ENCODE assay signal across 16 mouse cellular contexts in genomic region chr17:79343334-79343946, GRCm38 (mm10). TPM values are rescaled to one million over a fixed set of nuclear protein-coding genes. Genes with fewer than 3 reads are reported as not detected.
A peak's percentile ranks its signal among the peaks of the same experiment; 100 is the strongest.
DNase-seq lines count a peak whose midpoint lies in the region; ATAC-seq and TF ChIP-seq lines count a peak whose summit lies in the region.
"Had no signal": no experiment of that assay in that cellular context is flagged by ENCODE, and none has a peak within 500 bp of the region (broad histone marks: within the 10 kb centered on the region; RNA-seq: fewer than 3 reads in every experiment).

No protein-coding gene starts in this region.

- no peaks in the 10 kb centered on the region for H3K9me3 ChIP-seq in ES-E14 (ENCODE audit: control insufficient read depth, insufficient read depth, low read depth, low read length)
- H3K9me3 ChIP-seq in liver, embryonic 14.5 days (ENCODE audit: control insufficient read depth, low read length), result no peaks in the 10 kb centered on the region

- H3K36me3 ChIP-seq in heart, adult 2 months (ENCODE audit: control insufficient read depth, insufficient read depth, low read length), result peaks cover 76% of the 10 kb centered on the region
- peaks cover 2% of the 10 kb centered on the region; the same call in 1 of the 2 replicates for H3K36me3 ChIP-seq in ES-E14 (ENCODE audit: control insufficient read depth, insufficient read depth, low read length, poor library complexity, severe bottlenecking)
- peaks cover 74% of the 10 kb centered on the region for H3K36me3 ChIP-seq in liver, embryonic 14.5 days (replicated peaks; ENCODE audit: control insufficient read depth, insufficient read depth, low read depth)

- no peak for TF ChIP-seq POLR2A in heart, adult 2 months (IDR thresholded peaks at IDR 0.05; ENCODE audit: insufficient read depth, low read depth, low read length)

- intact Hi-C loops in heart, adult 2 months (cut with DNase I), result no loop called here
- intact Hi-C loops in heart, postnatal 25 days (cut with DNase I), result no loop called here

- TF ChIP-seq CTCF in heart, adult 2 months (IDR thresholded peaks at IDR 0.05), result no peak
- no peak for TF ChIP-seq CTCF in liver, embryonic 14.5 days (IDR thresholded peaks at IDR 0.05; ENCODE audit: low read depth)
- no peak for TF ChIP-seq CTCF in layer of hippocampus, adult 2 months (conservative IDR thresholded peaks at IDR 0.05)

- peaks cover 2% of the 10 kb centered on the region for H3K79me2 ChIP-seq in heart, adult 2 months (replicated peaks; ENCODE audit: control insufficient read depth, insufficient read depth, low read length)

- 60% methylated on average over 5 of the region's 5 CpGs for WGBS in heart, adult 2 months
- 33% methylated on average over 5 of the region's 5 CpGs for WGBS in liver, embryonic 14.5 days (ENCODE audit: insufficient replicate concordance)

- H3K9ac ChIP-seq in heart, adult 2 months (ENCODE audit: low read depth, low read length), result no peak overlapping the region
- H3K9ac ChIP-seq in ES-E14 (ENCODE audit: insufficient read depth, low read depth, low read length, poor library complexity, severe bottlenecking), result no peak overlapping the region
- peak overlapping the region; percentile 42 for H3K9ac ChIP-seq in liver, embryonic 14.5 days (replicated peaks)

- H3K27me3 ChIP-seq in heart, adult 2 months (ENCODE audit: control insufficient read depth, insufficient read depth, low read length), result no peaks in the 10 kb centered on the region
- no peaks in the 10 kb centered on the region for H3K27me3 ChIP-seq in liver, embryonic 14.5 days (ENCODE audit: control insufficient read depth, insufficient read depth, low read length)

- no peak overlapping the region for H3K4me3 ChIP-seq in heart, adult 2 months
- H3K4me3 ChIP-seq in ES-E14 (ENCODE audit: insufficient read depth in 1 of 2, low read depth in 1 of 2, low read length in 2 of 2, poor library complexity in 1 of 2, severe bottlenecking in 1 of 2), result no peak overlapping the region
- H3K4me3 ChIP-seq in liver, embryonic 14.5 days (ENCODE audit: insufficient read depth in 1 of 2, low read depth in 2 of 2, low read length in 2 of 2), result peak overlapping the region in 1 of 2 experiments; percentile 34; a peak in 2 of 4 replicates
- no peak overlapping the region for H3K4me3 ChIP-seq in layer of hippocampus, adult 2 months

- in situ Hi-C loops in ES-E14 (cut with MboI; ENCODE audit: low sequenced_read_pairs in 2 of 2, unreplicated experiment in 2 of 2), result no loop called here

- DNase-seq in heart, adult 2 months, result no peak
- DNase-seq in heart, postnatal 25 days (ENCODE audit: low spot score), result no peak
- DNase-seq in ES-E14 (ENCODE audit: low read depth, low spot score), result no peak
- no peak for DNase-seq in liver, embryonic 14.5 days (ENCODE audit: low read depth in 3 of 3, low spot score in 3 of 3)
- DNase-seq in adrenal gland, postnatal 4 days (ENCODE audit: low spot score in 2 of 2), result no peak
- DNase-seq in layer of hippocampus, adult 2 months (ENCODE audit: low spot score in 2 of 2), result no peak
- no peak for DNase-seq in embryo, embryonic 10.5 days (ENCODE audit: low spot score)
- DNase-seq: cerebellum, adult 2 months; embryo, embryonic 11 days; layer of hippocampus, adult 9-11 months; lung, postnatal 36 days; midbrain, embryonic 14.5 days; right cerebral cortex, postnatal 25 days; thymus, adult 2 months had no signal

- ATAC-seq in erythroid progenitor cell, adult 5-6 weeks (replicated peaks; ENCODE audit: low FRiP score, poor library complexity, severe bottlenecking), result peak; percentile 63
- peak; percentile 75 for ATAC-seq in liver, embryonic 14.5 days (ENCODE audit: insufficient read depth)

- peak overlapping the region; percentile 64 for H3K4me2 ChIP-seq in liver, embryonic 14.5 days (ENCODE audit: low read depth)

- H3K27ac ChIP-seq in heart, adult 2 months, result peak overlapping the region; percentile 79
- peak overlapping the region; percentile 90 for H3K27ac ChIP-seq in ES-E14 (ENCODE audit: insufficient read depth, low read depth, low read length, poor library complexity, severe bottlenecking)
- peak overlapping the region; percentile 46; the same call in 1 of the 2 replicates for H3K27ac ChIP-seq in liver, embryonic 14.5 days
- no peak overlapping the region for H3K27ac ChIP-seq in layer of hippocampus, adult 2 months
- H3K27ac ChIP-seq: kidney, postnatal 0 days had no signal

- TF ChIP-seq EP300 in heart, adult 2 months (IDR thresholded peaks at IDR 0.05; ENCODE audit: insufficient read depth, low read depth, low read length), result no peak
- TF ChIP-seq EP300 in liver, embryonic 14.5 days (IDR thresholded peaks at IDR 0.05; ENCODE audit: low read depth), result peak; percentile 59

- peaks cover 36% of the 10 kb centered on the region for H3K4me1 ChIP-seq in heart, adult 2 months (ENCODE audit: control insufficient read depth, insufficient read depth, low read length)
- H3K4me1 ChIP-seq in ES-E14 (ENCODE audit: control insufficient read depth in 2 of 2, insufficient read depth in 2 of 2, low read length in 2 of 2, poor library complexity in 1 of 2), result peaks cover 7 to 23% of the 10 kb centered on the region in 2 experiments; a peak in 3 of 4 replicates
- peaks cover 41 to 42% of the 10 kb centered on the region in 2 experiments for H3K4me1 ChIP-seq in liver, embryonic 14.5 days (replicated peaks; ENCODE audit: control insufficient read depth in 2 of 2, insufficient read depth in 2 of 2, low read length in 1 of 2)

TF ChIP-seq in ES-E14, 5 proteins besides CTCF, POLR2A, EP300 and RAD21:
- TF ChIP-seq CHD2 (IDR thresholded peaks at IDR 0.05; ENCODE audit: low read depth, low read length), result no peak
- TF ChIP-seq ZNF384 (IDR thresholded peaks at IDR 0.05; ENCODE audit: low read depth, low read length), result no peak
- TF ChIP-seq HCFC1 (IDR thresholded peaks at IDR 0.05; ENCODE audit: borderline replicate concordance, insufficient read depth, low read length), result no peak
- no peak for TF ChIP-seq MAFK (IDR thresholded peaks at IDR 0.05; ENCODE audit: insufficient read depth, low read depth, low read length)
- TF ChIP-seq ZC3H11A (IDR thresholded peaks at IDR 0.05; ENCODE audit: borderline replicate concordance, low read depth, low read length), result no peak

RNA-seq across cellular contexts. Expression of gene Cdc42ep3, which starts 11.5 kb away (rescaled TPM):
- total RNA-seq in heart, adult 2 months (2021), result 10 to 100 TPM; 30.1 to 35.0 TPM
- 16.7 and 25.9 TPM in 2 replicates for polyA plus RNA-seq in heart, adult 2 months (2012; rRNA removed)
- 10 to 100 TPM; 33.0 to 39.4 TPM for total RNA-seq in heart, postnatal 25 days (2021)
- total RNA-seq in ES-E14 (2012; rRNA removed), result 7.2 and 13.7 TPM in 2 replicates
- total RNA-seq in erythroid progenitor cell, adult 5-6 weeks (2015; ENCODE audit: low replicate concordance), result 70.6 and 89.3 TPM in 2 replicates
- total RNA-seq in erythroid progenitor cell, adult 5-6 weeks (2017; ENCODE audit: low replicate concordance), result 108 and 155 TPM in 2 replicates
- 12.5 and 17.2 TPM in 2 replicates for polyA plus RNA-seq in liver, embryonic 14.5 days (2012; rRNA removed)
- polyA plus RNA-seq in liver, embryonic 14.5 days (2014; fragmentation: Nextera tagmentation; extraction: Ambion mirVana), result 52.5 and 57.5 TPM in 2 replicates
- 10 to 100 TPM; 18.1 to 18.5 TPM for total RNA-seq in adrenal gland, postnatal 4 days (2021)
- 1 to 10 TPM; 5.5 to 6.1 TPM for total RNA-seq in layer of hippocampus, adult 2 months (2021)
